Mouse (Mus musculus): ENCODE results near the gene Gm11146. TPM values are rescaled to one million over a fixed set of nuclear protein-coding genes. Genes with fewer than 3 reads are reported as not detected.

The Gm11146 gene
- polyA plus RNA-seq, 1 experiment: not detected

GRCm38 (mm10) chr16:77569457-77569856 lies 32.4 kb downstream of the Gm11146 start:
- H3K9me3 ChIP-seq (ENCODE audit: control insufficient read depth, low read length): peaks cover 4% of the 10 kb centered on the region
- H3K27me3 ChIP-seq (ENCODE audit: control insufficient read depth): no peaks in the 10 kb centered on the region
- no peaks in the 10 kb centered on the region for H3K4me1 ChIP-seq (ENCODE audit: control insufficient read depth)
- no peak for TF ChIP-seq TAL1 (IDR thresholded peaks at IDR 0.05; ENCODE audit: low read length)
- TF ChIP-seq GATA1 (IDR thresholded peaks at IDR 0.05; ENCODE audit: low read length): no peak
- H3K4me3 ChIP-seq (replicated peaks): no peak overlapping the region
- no peaks in the 10 kb centered on the region for H3K36me3 ChIP-seq (ENCODE audit: control insufficient read depth)

- TF ChIP-seq TAL1 (IDR thresholded peaks at IDR 0.05; ENCODE audit: low read length) (no peak), GATA1 (IDR thresholded peaks at IDR 0.05; ENCODE audit: low read length) (no peak)
- Histone ChIP-seq H3K4me3 (replicated peaks) (no peak overlapping the region), H3K36me3 (ENCODE audit: control insufficient read depth) (no peaks in the 10 kb centered on the region), H3K4me1 (ENCODE audit: control insufficient read depth) (no peaks in the 10 kb centered on the region), H3K9me3 (ENCODE audit: control insufficient read depth, low read length) (peaks cover 4% of the 10 kb centered on the region), H3K27me3 (ENCODE audit: control insufficient read depth) (no peaks in the 10 kb centered on the region)
Measured at GRCm38 (mm10) chr16:77568384-77568783, 33.5 kb downstream of the Gm11146 start.

GRCm38 (mm10) chr16:77562852-77563251 lies 39.0 kb downstream of the Gm11146 start:
- TF ChIP-seq TAL1 (IDR thresholded peaks at IDR 0.05; ENCODE audit: low read length) (no peak), GATA1 (IDR thresholded peaks at IDR 0.05; ENCODE audit: low read length) (no peak)
- H3K36me3 ChIP-seq (ENCODE audit: control insufficient read depth): no peaks in the 10 kb centered on the region
- no peaks in the 10 kb centered on the region for H3K27me3 ChIP-seq (ENCODE audit: control insufficient read depth)
- H3K4me3 ChIP-seq (replicated peaks): no peak overlapping the region
- no peaks in the 10 kb centered on the region for H3K9me3 ChIP-seq (ENCODE audit: control insufficient read depth, low read length)
- no peaks in the 10 kb centered on the region for H3K4me1 ChIP-seq (ENCODE audit: control insufficient read depth)

- no peaks in the 10 kb centered on the region for H3K9me3 ChIP-seq (ENCODE audit: control insufficient read depth, low read length)
- no peaks in the 10 kb centered on the region for H3K36me3 ChIP-seq (ENCODE audit: control insufficient read depth)
- H3K4me1 ChIP-seq (ENCODE audit: control insufficient read depth): no peaks in the 10 kb centered on the region
- H3K4me3 ChIP-seq (replicated peaks): no peak overlapping the region
- TF ChIP-seq TAL1 (IDR thresholded peaks at IDR 0.05; ENCODE audit: low read length) (no peak), GATA1 (IDR thresholded peaks at IDR 0.05; ENCODE audit: low read length) (no peak)
- no peaks in the 10 kb centered on the region for H3K27me3 ChIP-seq (ENCODE audit: control insufficient read depth)
Measured at GRCm38 (mm10) chr16:77556446-77557105, 45.3 kb downstream of the Gm11146 start.

GRCm38 (mm10) chr16:77551051-77551450 lies 50.8 kb downstream of the Gm11146 start:
- H3K9me3 ChIP-seq (ENCODE audit: control insufficient read depth, low read length): no peaks in the 10 kb centered on the region
- H3K4me3 ChIP-seq (replicated peaks): no peak overlapping the region
- TF ChIP-seq GATA1 (IDR thresholded peaks at IDR 0.05; ENCODE audit: low read length) (no peak), TAL1 (IDR thresholded peaks at IDR 0.05; ENCODE audit: low read length) (no peak)
- H3K4me1 ChIP-seq (ENCODE audit: control insufficient read depth): no peaks in the 10 kb centered on the region
- H3K27me3 ChIP-seq (ENCODE audit: control insufficient read depth): no peaks in the 10 kb centered on the region
- H3K36me3 ChIP-seq (ENCODE audit: control insufficient read depth): no peaks in the 10 kb centered on the region

Measured in erythroblast, embryonic 14.5 days (primary cell).